Mouse (Mus musculus) mouse trophoblast stem cell (cell line): ENCODE data around the gene Dpp6.

ENCODE experiments used
- in situ Hi-C, 2 experiments: fragments of 300-500 bp; cut with MseI, MboI; formaldehyde crosslinking; loops; 2 replicates in 1 of 2; 3 replicates in 1 of 2; pipeline ENCODE4 v1.15.1; 2025

Dpp6 gene

GRCm38 (mm10) chr5:27274781-27275395 lies 457.9 kb downstream of the Dpp6 start:
- in situ Hi-C loops, result no loop called here

- in situ Hi-C loops, result no loop called here
These were observed 458.9 kb downstream of the Dpp6 start for GRCm38 (mm10) chr5:27275871-27276270.

DNA sequence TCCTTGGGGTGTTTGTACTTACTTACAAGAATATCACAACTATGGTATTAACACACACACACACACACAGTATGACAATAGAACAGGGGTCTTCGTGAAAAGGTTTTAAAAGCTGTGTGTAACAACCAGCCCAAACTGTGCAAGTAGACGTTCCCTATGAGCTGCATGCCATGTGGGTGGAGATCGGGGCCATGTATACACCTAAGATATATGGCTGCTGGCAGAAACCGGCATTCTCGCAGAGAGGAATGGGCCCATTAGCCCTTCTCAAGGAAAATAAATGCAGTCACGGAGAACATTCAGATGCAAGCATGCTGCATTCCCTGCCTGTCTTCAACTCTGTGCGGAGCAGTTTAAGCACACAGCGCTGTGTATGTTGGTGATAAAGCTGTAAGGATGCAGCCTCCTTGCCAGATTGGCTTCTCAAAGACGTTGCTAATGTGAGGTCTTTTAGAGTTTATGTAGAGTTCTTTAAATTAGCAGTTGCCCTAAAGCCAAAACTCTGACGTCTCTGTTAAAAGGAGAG lies 461.2 kb downstream of the Dpp6 start:
- in situ Hi-C loops, result no loop called here

DNA sequence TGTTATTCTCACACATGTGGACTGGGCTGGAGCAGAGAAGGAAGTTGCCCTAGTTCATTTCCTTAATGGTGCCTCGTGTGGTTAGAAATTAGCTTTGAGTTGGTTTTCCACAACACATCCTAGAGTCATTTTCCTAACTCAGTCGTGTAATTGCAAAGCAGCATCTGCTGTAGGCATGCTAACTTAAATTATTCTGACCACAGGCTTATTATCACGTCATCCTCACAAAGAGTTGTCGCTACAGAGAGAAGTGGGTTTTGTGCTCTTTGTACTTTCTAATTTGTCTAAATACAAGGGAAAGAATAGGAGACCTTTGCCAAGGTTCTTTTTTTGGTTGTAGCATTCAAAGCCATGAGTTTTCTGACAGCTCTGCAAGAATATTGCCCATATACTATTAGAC lies 469.9 kb downstream of the Dpp6 start:
- in situ Hi-C loops, result no loop called here

DNA sequence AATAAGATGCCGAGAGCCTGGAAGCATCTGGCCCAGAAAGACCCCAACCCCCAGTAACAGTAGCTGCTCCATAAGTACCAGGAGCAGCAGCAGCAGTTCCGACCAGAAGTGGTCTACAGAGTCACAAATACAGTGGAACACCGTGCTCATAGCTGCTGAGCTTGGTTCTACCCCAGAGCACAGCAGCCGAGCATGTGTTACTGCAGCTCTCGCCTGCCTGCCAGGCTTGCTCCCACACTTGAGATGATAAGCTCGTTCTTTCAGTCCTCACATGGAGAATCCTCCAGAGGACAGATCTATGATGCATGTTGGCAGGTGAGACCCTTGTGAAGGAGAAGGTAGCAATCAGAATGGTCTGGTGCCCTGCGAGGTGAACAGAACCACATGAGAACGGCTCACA lies 474.4 kb downstream of the Dpp6 start:
- in situ Hi-C loops, result no loop called here

DNA sequence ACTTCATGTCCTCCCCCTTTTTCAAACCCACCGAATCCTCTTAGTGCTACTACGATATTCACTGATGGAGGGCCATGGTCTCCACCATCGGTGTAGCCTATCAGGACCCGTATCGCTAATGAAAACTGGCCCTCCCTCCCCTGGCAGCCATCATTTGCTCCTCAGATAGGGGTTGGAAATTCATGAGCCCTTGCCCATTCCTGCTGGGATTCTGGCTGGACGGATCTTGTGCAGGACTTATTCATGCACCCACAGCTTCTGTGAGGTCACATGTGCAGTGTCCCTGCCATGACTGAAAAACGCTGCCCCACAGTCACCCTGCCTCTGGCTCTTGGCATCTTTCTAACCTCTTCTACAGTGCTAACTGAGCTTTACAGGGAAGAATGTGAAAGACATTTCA lies 475.2 kb downstream of the Dpp6 start:
- in situ Hi-C loops, result no loop called here

DNA sequence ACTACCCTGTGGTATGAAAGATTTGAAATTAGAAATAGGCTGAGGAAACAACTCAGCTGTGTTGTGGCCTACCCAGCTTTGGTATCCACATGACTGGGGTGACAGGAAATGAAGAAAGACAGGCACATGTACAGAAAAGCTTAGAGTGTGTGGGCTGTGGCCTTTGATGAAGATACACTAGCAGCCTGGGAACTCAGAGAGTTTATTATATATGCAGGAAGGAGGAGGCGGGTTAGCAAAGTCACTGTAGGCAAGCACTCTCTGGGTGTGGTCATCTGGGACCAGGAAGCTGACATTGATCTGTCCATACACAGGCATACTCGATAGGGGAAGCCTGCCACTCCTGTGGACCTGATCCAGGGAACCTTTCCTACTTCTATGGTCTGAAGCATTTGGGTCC lies 487.1 kb downstream of the Dpp6 start:
- in situ Hi-C loops, result no loop called here

DNA sequence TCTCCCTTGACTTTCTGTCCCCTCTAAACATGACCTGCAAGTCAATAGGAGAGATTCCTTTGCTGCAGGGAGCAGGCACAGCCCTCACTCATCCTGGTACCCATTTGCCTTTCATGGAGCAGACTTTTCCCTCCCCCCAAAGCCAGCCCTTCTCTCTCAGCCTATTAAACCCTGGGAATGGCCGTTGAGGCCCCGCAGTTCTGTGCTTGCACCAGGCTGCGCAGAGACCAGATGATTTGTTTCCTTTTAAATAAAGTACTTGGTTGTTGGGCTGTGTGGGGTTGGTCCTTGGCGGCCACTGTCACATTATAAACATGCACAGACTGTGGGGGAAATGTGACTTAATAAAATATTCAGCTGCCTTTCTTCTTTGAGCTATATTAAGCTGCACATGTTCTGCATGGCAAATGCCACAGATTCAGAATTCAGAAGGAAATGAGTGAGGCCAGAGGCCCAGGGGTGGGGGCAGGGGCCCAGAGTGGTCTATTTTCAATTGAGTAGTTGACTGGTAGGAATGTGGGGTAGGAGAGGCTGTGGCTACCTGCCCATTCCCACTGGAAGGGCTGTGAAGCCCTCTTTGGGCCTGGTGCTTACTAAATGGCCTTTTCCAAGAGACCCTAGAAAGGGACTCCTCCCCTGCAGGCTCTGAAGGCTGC lies 489.6 kb downstream of the Dpp6 start:
- in situ Hi-C loops, result no loop called here

GRCm38 (mm10) chr5:27310217-27310616 lies 493.2 kb downstream of the Dpp6 start:
- in situ Hi-C loops, result no loop called here

DNA sequence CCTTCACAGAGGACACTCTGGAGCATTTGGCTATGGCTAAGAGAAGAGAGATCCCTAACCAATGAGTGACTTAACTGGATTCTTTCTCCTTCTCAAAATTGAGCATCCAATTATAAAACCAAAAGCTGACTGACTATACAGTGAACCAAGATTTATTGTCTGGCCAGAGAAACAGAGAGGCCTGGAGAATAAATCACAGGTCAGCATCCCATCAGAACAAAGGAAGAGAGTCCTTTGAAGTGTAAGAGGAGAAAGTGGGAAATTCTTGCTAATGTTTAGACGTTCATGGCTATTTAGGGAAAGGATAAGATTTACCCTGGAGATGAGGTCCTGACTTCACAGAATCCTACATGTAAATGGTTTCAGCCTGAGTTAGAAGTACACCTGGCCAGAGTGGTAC lies 499.7 kb downstream of the Dpp6 start:
- in situ Hi-C loops, result no loop called here

- in situ Hi-C loops, result no loop called here
These were observed 500.3 kb downstream of the Dpp6 start for GRCm38 (mm10) chr5:27317264-27317663.

GRCm38 (mm10) chr5:27317832-27318231 lies 500.8 kb downstream of the Dpp6 start:
- in situ Hi-C loops, result no loop called here

DNA sequence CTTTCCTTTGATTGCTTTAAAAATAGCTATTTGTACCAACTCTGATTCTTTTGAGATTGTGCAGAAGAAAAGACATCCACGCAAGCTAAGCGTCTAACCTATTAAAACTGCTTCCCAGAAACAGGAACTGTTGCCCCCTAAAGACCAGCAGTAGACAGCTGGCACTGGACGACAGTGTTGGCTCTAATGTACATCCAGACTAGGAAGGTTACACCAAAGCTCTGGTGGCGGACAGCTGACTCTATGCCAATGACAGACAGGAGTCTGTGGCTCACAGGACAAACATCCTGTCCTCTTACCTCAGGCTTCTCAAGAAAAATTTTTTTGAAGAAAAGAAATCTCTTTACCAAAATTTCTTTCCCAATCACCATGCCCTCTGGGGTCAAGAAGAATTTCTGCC lies 502.7 kb downstream of the Dpp6 start:
- in situ Hi-C loops, result no loop called here

- in situ Hi-C loops, result no loop called here
These were observed 506.1 kb downstream of the Dpp6 start for GRCm38 (mm10) chr5:27322895-27323792.

GRCm38 (mm10) chr5:27324346-27324928 lies 507.4 kb downstream of the Dpp6 start:
- in situ Hi-C loops, result no loop called here

DNA sequence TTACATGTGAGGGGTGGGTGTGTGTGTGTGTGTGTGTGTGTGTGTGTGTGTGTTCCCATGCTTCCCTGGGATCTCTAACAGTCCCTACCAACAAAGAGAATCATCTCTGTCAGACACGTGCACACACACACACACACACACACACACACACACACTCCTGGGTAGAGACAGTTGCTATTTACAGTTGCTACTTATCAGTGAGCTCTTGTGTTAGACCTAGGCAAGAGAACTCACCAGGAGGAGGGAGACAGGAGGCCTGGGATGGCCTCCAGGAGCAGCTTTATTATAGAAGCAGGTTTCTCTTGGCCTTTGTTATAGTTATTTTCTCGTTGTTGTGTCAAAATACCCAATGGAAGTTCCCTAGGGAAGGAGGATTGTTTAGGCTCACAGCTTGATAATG lies 519.7 kb downstream of the Dpp6 start:
- in situ Hi-C loops, result no loop called here

DNA sequence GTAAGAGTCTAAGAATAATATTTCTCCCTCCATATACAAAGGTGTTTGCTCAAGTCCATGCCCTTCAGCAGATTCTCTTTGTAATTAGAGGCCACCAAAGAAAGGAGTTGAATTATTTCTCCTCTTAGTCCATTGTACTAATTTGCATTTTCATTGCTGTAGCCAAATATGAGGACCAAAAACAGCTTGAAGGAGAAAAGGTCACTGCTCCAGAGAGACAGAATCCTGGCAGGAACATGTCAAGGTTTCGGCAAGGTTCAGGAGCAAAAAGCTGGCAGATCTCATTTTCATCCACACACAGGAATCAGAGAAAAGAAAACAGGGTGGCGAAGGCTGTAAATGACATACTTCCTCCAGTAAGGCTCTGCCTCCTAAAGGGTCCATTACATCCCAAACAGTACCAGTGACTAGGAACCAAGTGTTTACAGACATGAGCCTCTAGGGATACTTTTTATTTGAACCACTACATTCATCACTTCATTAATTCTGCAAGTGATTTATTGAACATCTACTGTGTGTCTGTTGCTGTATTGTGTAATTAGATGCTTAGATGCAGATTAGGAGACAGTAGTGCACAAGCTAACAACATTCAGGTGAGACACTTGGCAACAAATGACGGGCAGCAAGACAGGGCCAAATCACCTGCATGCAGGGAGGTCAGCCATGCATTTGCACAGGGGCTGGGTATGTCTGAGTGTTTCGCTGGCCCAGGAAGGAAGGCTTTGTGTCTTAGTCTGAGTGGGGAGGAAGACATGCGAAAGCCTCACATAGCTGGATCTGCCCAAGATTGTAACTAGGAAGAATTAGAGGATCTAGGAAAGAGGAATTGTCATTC lies 522.4 kb downstream of the Dpp6 start:
- in situ Hi-C loops, result no loop called here

- in situ Hi-C loops, result no loop called here
These were observed 525.3 kb downstream of the Dpp6 start for GRCm38 (mm10) chr5:27342276-27342675.

DNA sequence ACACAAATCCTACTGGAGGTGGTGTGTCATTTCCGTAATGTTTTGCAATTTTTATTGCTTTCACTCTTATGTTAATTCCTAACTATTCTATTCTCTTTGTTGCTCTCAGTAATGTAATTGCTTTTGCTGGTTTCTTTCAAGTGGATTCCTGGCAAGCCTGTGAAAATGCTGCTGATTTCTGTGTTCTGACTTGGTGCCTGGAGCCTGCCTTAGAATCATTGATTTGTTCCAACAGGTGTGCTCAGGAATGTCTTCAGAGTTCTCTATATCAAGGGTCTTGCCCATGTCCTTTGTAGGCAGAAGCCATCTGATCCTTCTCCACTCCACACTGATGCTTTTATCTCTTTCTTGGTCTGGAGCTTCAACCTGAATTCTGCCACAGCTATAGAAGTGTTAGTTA lies 526.6 kb downstream of the Dpp6 start:
- in situ Hi-C loops, result no loop called here

GRCm38 (mm10) chr5:27348181-27349095 lies 531.4 kb downstream of the Dpp6 start:
- in situ Hi-C loops, result no loop called here
